Mouse (Mus musculus): Measurements from ENCODE around the gene Jup.
"Not testable (repeated sequence)": the region's sequence is repeated elsewhere in the genome, so short reads cannot be mapped to it uniquely, and the experiment has no call there.

The Jup gene

DNA sequence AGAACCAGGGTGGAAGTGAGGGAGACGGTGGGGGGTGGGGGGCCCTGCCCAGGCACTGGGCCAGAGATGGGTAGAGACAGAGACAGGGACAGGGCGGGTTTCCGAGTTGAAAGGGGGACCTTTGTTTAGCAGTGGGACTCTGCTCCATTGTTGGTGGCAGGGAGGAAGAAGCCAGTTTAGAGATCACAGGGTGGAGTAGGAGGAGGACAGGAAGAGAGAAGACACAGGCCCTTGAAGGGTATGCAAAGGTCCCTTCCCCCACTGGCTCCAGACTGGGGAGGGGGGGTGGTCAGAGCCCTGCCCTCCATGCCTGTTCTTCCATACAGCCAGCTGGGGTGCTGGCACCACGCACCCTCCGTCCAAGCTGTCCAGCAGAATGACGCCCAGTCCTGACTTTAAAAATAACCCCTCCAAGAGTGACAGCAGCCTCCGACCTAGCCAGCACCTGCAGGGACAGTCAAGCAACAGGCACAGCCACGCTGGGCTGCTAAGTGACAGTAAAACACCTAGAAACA is 7.6 kb downstream of the Jup start:
- DNase-seq, result peak; percentile 76

DNA sequence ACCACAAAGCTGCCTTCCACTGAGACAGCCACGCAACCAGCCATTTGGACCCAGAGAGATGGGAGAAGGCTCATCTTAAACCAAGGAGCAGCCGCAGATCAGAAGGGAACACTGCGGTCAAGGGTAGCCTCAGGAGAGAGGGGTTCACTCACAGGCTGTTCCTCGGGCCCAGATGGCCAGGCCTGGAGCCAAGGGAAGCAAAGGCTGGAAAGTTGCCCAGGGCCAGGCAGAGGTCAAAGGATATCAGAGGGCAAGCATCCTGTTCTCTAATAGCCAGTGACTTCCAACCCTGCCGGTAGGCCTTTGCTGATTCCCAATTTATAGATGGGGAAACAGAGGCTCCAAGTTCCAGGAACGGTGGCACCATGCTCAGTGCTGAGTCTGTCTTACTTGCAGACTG is 9.0 kb downstream of the Jup start:
- peak; percentile 90 for DNase-seq

DNA sequence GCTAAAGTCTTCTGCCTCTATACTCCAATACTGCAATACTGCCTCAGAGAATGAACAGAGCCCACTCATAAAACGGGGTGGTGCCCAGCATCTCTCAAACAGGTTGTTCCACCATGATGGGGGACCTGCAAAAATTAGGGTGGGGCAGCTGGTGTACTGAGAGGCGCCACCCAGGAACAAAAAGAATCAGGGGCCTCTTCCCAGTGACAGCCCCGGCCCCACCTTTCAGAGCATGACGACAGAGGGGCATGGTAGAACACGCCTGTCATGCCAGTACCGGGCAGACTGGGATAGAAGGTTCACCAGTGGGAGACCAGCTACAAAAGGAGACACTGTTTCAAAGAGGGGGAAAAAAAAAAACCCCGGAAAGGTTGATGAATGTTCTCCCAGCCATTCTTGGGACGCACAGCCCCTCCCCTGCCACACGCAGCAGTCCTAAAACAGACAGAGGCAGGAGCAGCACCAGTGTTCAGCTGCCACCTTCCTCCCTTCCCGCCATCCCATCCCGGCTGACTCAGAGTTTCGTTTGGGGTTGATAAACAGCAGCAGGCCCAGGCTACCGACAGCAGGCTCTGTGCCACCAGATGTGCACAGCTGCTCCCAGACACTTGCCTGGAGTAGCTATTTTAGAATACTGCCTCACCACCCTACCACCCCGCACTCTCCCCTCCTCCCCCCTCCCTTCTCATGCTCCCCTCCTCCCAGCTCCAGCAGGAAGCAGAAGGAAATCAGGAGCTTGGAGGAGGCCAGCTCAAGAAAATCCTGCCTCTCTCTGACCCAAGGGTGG is 9.8 kb downstream of the Jup start:
- DNase-seq, result peak; percentile 89

DNA sequence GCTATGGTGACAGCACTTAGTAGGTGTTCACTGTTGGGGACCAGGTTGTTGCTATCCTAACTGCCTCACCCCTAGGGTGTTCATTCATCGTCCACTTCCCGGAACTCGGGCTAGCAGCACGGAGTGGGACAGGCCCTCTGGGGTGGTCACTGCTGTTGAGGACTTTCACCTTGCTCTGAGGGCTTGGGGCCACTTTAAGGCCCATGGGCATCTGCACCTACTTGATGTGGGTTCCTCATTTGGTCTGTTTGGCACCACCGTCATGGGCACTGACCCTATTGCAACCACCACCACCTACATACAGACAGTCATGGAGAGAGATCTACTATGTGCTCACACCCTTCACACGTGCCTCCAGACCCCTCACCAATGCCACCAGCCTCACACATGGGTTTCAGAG is 10.5 kb downstream of the Jup start:
- no peak for DNase-seq

DNA sequence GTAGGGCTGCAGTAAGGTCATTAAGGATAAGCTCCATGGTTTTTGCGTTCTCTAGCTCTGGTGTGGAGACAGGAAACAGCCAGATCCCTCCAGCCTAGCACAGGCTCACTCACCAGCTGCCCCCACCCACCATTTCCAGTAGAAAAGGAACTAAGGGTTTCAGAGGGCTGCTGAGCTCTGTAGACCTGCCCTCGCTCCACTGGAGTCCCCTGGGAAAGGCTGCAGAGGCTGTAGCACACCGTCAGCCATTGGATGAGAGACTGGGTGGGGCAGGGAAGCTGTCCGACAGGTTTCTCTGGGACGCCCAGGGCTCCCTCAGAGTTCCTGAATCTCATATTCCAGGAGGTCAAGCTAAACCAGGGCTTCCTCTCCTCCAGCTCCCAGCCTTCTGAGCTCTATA is 11.0 kb downstream of the Jup start:
- peak; percentile 73 for DNase-seq

DNA sequence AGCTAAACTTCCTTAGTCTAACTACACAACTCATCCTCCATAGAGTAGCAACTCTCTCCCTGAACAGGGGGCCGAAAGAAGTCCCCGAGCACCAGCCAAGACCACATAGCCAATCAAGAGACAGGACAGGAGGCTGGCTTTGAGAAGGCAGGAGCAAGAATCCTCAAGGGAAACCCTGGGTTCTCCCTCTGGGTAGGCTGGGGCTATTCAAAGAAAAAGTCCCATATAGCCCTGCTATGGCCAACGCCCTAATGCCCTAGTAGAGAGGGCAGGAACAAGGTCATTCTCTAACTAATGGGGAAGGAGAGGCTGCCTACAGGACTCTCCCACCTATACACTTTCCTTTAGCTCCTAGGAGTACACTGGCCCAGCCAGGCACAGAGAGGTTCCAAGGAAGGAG is 12.5 kb downstream of the Jup start:
- no peak for DNase-seq

DNA sequence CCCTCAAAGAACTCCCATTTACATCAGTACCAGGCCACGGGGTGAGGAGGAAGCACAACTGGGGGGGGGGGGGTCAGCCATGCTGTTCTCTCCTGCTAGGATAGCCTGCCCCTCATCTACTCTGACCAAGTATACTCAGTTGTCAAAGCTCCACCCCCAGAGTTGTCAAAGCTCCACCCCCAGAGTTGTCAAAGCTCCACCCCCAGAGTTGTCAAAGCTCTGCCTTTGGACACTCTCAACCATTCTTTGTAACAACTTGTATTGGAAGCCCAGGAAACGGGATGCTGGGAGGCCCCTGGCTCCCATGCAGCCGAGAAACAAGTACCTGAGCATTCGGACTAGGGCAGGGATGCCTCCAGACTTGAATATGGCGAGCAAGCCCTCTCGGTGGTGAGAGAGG is 14.9 kb downstream of the Jup start:
- no peak for DNase-seq

DNA sequence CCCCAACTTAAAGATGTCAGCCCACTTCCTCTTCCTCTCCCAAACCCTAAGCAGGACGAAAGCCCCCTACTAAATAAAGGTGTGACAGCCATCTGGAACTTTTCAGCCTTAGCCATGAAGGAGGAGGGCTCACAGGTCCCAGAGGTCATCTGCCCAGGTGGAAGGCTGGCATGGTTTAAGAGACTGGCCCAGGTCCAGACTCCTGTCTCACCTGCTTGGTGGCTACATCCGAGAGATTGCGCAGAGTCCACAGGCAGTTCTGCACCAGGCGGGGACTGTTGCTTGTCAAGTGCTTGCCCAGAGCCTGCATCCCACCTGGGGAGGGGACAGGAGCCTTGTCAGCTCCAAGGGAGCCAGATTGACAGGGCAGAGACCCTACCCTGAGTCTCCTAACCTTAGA is 18.3 kb downstream of the Jup start:
- DNase-seq, result no peak

DNA sequence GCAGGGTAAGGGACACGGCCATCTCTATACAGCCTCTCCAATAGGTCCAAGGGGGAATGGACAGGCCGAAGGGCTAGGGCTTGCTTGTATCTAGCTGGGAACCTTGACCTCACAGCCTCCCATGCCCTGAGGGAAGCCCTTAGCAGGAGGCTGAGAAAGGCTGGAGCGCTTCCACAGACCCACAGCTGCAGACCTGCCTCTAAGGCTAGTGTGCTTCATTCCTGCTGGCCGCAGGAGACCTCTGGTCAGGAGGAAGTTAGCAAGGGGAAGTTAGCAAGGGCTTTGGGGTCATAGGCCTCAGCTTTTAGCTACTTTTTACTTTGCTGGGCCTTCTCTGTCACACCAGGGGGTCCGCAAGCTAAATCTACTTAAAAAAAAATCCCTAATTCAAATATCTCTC is 19.1 kb downstream of the Jup start:
- DNase-seq, result no peak

DNA sequence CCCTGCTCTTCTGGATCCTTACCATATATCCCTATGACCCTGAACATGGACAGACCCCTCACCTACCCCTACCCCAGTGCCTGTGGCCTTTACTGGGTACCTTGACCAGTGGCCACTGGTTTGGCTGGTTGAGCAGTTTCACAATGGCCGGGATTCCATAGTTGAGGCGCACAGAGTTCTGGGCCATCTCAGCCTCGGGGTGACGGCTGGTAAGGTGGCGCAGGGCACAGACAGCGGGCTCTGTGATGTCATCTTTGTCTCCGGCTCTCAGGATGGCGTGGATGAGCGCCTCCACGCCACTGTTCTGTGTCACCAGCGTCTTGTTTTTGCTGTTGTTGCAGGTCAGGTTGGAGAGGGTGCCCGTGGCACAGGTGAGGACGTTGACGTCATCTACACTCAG is 19.6 kb downstream of the Jup start:
- no peak for DNase-seq

DNA sequence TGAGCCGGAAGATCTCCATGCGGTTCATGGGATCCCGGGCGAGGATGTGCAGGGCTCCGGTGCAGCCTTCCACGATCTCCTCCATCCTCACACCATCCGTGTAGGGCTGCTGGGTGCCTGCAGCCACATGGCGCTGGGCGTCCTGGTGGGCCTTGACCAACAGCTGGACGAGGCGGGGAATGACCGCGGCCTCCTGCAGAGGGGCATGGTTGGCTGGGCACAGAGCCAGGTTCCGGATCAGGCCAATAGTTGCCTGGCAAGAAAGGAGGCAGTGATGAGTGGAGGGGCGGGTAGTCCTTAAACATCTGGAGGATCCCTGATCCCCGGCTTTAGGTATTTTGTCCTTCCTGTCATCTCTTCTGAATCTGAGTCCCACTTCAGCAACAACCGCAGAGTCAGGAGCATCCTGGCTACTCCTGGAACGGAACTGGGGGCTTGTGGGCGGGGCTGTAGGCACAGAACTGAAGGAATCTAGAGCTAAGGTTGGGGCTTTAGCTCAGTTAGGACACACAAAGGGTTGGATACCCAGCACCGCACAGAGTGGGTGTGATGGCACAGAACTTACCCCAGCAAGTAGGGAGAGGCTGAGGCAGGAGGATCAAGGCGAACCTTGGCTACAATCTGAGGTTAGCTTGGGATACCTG is 20.7 kb downstream of the Jup start:
- peak; percentile 56 for DNase-seq

DNA sequence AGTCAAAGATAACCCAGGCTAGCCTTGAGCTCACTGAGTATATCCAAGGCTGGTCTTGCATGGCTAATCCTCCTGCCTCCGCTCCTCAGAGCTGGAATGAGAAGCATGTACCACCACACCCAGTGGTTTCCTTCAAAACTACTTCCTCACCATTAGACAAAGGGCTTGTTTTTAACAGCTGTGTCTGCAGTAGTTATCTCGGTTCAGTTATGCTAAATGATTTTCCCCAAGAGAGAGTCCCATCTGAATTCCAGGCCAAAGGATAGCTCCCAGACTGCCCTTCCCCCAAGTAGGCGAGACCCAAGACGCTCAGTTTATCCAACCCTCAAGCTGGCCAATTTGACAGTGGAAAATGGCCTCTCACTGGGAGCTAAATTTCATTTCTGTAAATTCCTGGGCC is 21.6 kb downstream of the Jup start:
- DNase-seq, result no peak

DNA sequence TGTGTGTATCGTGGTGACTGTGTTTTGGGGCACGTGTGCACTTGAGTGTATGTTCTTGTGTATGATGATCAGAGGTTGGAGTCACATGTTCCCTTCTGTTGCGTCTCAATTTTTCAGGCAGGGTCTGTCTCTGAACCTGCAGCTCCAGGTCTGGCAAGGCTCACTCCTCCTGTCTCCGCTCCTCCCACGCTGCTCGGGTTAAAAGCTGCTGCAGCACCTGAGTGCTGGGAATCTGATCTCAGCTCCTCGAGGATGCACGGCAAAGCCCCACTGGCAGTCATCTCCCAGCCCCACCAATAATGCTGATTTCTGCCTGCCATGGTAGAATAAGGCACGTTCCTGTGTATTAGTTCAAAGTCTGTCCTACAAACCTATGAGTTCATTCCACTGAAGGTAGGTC is 22.4 kb downstream of the Jup start:
- DNase-seq, result no peak

DNA sequence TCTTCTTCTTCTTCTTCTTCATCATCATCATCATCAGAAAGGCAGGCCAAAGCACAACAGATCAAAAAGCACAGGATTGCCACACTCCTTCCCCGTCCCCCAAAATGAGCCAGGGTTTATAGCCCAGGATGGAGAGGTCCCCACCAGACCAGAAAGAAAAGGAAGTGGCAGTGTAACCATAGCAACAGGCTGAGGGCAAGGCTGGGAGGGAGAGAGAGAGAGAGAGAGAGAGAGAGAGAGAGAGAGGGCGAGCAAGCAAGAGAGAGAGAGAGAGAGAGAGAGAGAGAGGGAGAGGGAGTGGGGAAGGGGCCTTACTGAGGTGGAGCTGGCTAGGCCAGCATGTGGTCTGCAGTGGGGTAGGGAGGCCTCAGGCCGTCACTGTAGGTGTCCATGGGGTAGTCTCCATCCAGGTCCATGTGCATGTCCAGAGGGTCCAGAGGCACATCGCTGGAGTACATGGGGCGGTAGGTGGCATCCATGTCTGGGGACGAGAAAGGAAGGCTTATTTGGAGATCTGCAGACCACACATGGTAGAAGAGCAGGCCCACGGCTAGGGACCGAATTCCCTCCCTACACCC is 25.5 kb downstream of the Jup start:
- DNase-seq, result no peak

DNA sequence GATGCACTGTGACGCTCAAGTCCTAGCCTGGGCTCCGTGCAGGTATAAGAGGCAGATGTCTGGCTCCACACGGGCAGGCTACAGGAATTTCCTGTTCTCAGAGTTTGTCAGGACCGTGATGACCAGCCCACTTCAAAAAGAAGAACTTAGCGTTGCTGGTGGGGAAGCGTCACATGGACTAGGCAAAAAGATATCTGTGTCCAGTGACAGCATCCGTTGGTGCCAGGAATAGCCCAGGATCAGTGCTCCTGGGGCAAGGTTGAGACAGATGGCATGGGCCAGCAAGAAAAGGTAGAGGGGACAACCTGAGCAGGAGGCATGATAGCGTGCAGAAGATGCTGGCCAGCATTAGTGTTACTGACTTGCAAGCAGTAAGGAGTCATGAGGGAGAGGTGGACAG is 27.7 kb downstream of the Jup start:
- DNase-seq, result no peak

DNA sequence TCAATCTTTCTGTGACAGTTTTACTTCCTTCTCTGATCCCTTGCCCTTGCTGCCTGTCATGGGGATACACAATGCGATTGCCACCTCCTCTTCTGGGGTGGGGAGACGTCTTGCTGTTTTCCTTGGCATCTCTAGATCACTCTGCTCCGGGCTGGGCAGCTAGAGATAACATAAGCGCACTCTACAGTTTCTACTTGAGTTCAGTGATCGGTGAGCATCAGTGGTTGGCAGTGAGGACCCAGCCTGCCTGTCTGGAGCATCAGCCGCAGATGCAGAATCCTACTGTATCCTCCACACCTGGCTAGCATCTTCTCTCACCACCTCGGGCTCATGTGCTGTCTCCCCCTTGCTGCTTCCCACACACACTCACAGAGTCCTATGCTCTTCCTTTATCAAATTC is 28.4 kb downstream of the Jup start:
- no peak for DNase-seq

DNA sequence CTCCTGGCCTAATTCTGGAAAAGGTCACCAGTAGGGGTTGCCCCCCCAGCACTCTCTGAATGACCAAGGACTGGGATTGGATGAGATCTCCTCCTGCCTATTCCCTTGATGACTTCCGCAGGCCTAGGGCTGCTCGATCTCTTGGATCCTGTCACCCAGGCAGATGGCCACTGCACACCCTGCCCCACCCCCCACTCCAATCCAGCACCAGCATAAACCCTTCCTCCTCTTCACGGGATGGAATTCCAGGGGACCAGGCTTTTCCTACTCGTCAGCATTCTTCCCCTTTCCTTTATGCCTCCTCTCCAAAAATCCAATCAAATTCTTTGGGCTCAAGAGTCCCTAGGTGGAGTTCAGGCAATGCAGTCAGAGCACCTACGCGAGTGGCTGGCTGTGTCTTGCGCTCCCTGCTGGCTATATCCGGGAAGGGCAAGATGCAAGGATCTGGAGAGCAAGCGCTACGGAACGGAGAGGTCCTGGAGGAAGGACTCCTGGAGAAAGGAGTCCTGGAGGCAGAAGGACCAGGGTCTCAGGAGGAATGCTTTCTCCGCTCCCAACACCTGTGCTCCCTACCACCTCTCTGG is 34.5 kb downstream of the Jup start:
- DNase-seq, result peak; percentile 85

DNA sequence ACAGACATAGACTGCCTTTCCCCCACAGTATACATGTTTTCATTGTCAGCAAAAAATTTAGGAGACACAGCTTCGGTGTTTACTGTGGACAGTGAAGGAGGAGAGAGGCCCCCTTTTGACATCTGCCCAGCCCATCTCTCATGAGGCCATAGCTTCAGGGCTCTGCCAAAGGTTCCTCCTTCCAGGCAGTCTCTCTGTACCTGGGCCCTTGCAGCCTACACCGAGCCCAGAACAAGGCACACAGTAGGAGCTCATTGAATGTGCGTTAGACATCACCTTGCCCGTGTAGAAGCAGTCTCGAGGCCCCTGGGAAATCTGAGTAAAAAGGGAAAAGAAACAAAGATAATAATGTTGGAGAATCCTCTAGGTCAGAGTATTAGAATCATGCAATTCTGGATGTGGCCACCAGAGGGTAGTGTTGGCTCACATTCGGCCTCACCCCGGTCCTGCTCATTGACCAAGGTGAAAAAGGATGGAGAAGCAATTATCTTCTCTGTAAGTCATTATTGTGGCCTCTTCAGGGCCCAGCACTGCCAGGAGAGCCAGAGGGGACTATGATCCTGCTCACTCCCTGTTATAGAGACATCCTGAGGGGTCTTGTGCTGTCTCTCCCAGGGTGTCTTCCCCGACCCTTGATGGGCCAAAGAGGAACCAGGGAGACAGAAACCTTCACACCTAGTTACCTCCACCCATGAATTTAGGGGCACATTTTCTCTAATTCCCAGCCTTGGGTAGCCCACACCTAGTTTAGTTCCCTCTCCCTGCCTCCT is 35.2 kb downstream of the Jup start:
- DNase-seq, result peak; percentile 88

DNA sequence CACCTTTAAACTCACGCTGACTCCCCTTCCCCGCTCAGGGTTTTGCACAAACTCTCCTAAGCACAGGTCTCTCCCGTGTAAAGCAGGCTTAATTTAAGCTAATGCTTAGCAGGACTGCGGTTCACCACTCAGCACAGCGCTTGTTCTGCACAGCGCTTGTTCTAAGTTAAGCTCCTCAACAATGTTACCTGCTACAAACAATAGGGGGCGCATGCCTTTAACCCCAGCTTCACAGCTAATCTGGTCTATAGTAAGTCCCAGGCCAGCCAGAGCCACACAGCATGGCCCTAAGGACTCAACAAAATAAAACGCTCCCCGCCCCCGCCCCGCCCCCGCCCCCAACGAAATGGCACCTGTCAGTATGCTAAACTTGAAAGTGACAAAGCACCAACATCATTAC is 36.5 kb downstream of the Jup start:
- not testable (repeated sequence) for DNase-seq

DNA sequence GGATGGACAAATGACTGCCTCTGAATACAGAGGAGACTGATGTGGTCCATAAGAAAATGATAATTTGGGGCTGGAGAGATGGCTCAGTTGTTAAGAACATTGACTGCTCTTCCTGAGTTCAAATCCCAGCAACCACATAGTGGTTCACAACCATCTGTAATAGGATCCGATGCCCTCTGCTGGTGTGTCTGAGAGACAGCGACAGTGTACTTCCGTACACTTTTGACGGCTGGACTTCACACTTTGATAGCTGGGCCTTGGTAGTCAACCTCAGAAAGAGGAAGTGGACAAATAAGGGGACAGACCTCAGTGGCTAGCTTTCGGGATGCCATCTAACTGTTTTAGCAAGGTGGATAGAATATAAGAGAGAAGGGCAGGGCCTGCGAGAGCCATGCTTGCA is 37.4 kb downstream of the Jup start:
- no peak for DNase-seq

DNA sequence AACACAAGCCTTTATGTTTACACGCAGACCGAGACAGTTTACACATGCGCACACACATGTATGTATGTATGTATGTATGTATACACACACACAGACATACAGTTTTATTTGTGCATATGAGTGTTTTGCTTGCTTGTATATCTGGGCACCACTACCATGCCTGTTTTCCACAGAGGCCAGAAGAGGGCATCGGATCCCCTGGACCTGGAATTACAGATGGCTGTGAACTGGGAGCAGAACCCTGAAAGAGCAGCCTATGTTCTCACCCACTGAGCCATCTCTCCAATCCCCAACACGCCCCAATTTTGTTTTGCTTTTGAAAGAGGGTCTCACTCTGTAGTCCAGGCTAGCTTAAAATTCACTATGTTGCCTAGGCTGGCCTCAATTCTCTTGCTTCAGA is 40.2 kb downstream of the Jup start:
- DNase-seq, result no peak

DNA sequence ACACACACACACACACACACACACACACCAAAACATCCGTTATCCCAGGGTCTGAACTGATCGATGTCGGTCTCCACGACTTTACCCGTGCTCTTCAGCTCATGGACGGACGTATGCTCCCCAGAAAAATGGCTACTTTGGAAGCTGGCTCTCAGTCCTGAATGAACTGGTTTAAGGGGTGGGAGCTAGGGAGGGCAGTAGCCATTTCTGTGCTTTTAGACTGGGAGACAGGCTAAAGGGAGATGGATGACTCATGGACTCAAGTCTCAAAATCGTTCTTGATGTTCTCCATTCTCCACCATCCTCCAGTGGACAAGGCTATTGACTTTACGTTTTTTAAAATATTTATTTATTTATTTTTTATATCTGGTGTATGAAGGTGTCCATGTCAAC is 40.7 kb downstream of the Jup start:
- no peak for DNase-seq

Measured in kidney, postnatal 10 days (tissue).